11 mouse cellular contexts compared by ENCODE assay signal in genomic region chr11:31789967-31790366, GRCm38 (mm10).
"Had no signal": no experiment of that assay in that cellular context is flagged by ENCODE, and none has a peak within 500 bp of the region (broad histone marks: within the 10 kb centered on the region; RNA-seq: fewer than 3 reads in every experiment).

No protein-coding gene starts in this region.

- H3K36me3 ChIP-seq: kidney, embryonic 15.5 days; limb, embryonic 15.5 days; liver, embryonic 13.5 days; midbrain, embryonic 13.5 days had no signal

- H3K9me3 ChIP-seq: kidney, embryonic 15.5 days; limb, embryonic 15.5 days; liver, embryonic 13.5 days; midbrain, embryonic 13.5 days had no signal

- H3K4me1 ChIP-seq: limb, embryonic 15.5 days; midbrain, embryonic 13.5 days had no signal

- ATAC-seq: midbrain, embryonic 13.5 days had no signal

- H3K9ac ChIP-seq: kidney, embryonic 15.5 days; limb, embryonic 15.5 days; liver, embryonic 13.5 days; midbrain, embryonic 13.5 days had no signal

- H3K27ac ChIP-seq: kidney, embryonic 15.5 days; limb, embryonic 15.5 days; liver, embryonic 13.5 days; midbrain, embryonic 13.5 days had no signal

- H3K4me3 ChIP-seq: kidney, embryonic 15.5 days; limb, embryonic 15.5 days; liver, embryonic 13.5 days; midbrain, embryonic 13.5 days had no signal

- DNase-seq: layer of hippocampus, adult 9-11 months; layer of hippocampus, postnatal 36 days; liver, embryonic 13.5 days; lung, adult 18-20 months; right cerebral cortex, postnatal 4 days; spleen, adult 18-20 months; thymus, adult 18-20 months; thymus, postnatal 14 days had no signal
